Mouse (Mus musculus) lung, postnatal 25 days (tissue): ENCODE measurements at regions not wholly inside any gene's neighbourhood (a gene's known extent, or its start where the extent isn't known, plus 50 kb on each side); places are given as distances from the start of the nearest gene placed in this dataset.
"Not testable (repeated sequence)": the region's sequence is repeated elsewhere in the genome, so short reads cannot be mapped to it uniquely, and the experiment has no call there.

ENCODE experiments used
- DNase-seq: peaks from one replicate; pipeline ENCODE4 v3.0.0; 2022; ENCODE audit warnings: low spot score

GRCm38 (mm10) chr10:38704762-38705130 is 116.8 kb downstream of the Rfpl4b start:
- not testable (repeated sequence) for DNase-seq

- DNase-seq = peak; percentile 8
These were observed 117.4 kb downstream of the Rfpl4b start for GRCm38 (mm10) chr10:38703954-38704761.

GRCm38 (mm10) chr10:38677453-38677852 is 144.1 kb downstream of the Rfpl4b start:
- no peak for DNase-seq

GRCm38 (mm10) chr10:38668610-38669009 is 153.0 kb downstream of the Rfpl4b start:
- no peak for DNase-seq

DNA sequence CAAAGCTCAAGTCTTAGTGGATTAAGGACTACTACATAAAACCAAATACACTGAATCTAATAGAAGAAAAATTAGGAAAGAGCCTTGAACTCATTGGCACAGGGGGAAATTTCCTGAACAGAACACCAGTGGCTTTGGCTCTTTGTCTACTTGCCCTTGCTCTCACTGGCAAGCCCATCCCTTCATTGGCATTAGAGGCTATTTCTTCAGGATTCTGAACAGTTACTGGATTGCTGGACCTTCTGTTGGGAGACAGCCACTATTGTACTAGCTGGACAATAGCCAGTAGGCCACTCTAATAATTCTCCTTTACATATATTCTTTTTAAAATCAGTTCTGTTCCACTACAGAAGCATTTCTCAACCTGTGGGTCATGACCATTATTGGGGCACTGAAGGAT is 153.7 kb downstream of the Rfpl4b start:
- no peak for DNase-seq

- no peak for DNase-seq
These were observed 185.9 kb downstream of the Rfpl4b start for GRCm38 (mm10) chr10:38635695-38636094.

DNA sequence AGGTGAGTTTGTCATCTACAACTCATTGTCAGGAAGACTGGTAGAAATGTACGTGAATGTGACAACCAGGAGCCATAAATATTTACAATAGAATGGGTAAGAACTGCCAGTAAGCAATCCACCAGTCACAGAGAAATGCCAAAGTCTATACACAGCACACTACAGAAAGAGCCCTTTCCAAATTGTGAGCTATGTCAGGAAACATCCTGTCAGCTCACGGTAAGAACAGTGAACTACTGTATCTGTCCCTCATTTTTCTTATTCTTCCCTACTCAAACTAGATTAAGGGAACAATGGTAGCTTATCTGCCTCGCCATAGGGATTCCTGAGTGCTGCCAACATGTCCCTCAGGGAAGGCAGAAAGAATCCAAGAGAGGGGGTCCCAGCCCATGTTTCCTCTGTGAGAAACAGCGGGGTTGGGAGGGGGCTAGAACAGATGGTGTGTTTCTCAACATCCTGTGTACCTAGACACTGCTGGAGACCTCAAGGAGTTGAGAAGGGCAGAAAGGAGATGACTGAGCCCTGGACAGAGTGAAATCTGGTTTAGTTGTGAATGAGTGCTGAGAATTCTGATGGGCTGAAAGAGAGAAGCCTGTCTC is 191.6 kb downstream of the Rfpl4b start:
- no peak for DNase-seq

GRCm38 (mm10) chr10:38623399-38623798 is 198.2 kb downstream of the Rfpl4b start:
- DNase-seq = no peak

GRCm38 (mm10) chr10:38609606-38610510 is 211.7 kb downstream of the Rfpl4b start:
- no peak for DNase-seq

GRCm38 (mm10) chr10:38586061-38586460 is 235.5 kb downstream of the Rfpl4b start:
- no peak for DNase-seq

DNA sequence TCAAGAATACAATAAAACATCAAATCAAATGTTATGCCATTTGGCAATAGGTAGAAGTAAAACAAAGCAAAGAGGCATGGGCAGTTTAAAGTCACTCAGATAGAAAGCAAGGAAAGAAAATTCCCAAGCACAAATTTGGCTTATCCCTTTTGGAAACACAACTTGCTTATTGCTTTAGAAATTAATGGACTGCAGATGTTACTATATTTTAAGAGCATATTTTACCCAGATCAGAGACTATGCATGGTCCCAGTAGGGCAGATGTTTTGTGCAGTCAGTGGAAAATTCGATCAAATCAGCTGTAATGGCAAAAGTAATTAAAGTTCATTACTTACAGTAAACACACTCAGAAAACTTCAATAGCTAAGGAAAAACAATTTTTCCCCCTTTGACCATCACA is 245.9 kb downstream of the Rfpl4b start:
- DNase-seq = no peak

GRCm38 (mm10) chr10:38573728-38574127 is 247.9 kb downstream of the Rfpl4b start:
- DNase-seq = no peak

DNA sequence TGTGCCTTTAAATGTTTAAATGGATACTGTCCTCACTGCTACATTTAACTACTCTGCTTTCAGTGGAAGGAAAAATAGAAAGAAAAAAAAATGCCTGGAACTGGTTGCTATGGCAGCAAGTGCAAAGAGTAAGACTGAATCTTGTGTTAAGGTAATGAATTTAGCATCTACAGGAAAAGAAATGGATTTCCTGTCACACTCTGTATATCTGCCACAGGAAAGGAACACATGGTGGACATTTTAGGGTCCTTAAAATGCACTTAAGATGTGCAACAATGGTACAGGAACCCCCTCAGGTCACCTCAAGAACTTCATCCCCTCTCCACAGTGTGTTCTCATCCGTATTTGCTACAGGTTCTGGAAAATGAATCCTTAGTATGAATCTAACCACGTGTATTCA is 248.4 kb downstream of the Rfpl4b start:
- no peak for DNase-seq

- DNase-seq = no peak
These were observed 254.3 kb downstream of the Rfpl4b start for GRCm38 (mm10) chr10:38567270-38567669.

DNA sequence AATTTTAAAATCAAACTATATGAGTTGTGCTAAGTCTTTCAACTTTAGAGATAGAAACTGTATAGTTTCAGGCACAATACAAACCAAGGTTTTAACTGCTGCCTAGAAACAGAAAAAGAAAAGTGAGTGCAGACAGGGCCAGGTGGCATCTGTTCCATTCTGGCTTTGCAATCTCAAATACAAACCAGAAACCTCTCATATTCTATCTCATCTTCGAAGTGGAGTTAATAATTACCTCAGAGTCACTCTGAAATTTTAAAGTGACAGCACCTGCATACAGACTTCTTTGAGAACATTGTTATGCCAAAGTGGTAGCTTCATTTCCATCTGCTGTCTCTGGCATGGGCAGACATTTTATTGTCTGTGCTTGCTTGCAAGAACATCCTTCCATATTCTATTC is 255.2 kb downstream of the Rfpl4b start:
- no peak for DNase-seq

- DNase-seq = no peak
These were observed 266.5 kb downstream of the Rfpl4b start for GRCm38 (mm10) chr10:38555040-38555439.

DNA sequence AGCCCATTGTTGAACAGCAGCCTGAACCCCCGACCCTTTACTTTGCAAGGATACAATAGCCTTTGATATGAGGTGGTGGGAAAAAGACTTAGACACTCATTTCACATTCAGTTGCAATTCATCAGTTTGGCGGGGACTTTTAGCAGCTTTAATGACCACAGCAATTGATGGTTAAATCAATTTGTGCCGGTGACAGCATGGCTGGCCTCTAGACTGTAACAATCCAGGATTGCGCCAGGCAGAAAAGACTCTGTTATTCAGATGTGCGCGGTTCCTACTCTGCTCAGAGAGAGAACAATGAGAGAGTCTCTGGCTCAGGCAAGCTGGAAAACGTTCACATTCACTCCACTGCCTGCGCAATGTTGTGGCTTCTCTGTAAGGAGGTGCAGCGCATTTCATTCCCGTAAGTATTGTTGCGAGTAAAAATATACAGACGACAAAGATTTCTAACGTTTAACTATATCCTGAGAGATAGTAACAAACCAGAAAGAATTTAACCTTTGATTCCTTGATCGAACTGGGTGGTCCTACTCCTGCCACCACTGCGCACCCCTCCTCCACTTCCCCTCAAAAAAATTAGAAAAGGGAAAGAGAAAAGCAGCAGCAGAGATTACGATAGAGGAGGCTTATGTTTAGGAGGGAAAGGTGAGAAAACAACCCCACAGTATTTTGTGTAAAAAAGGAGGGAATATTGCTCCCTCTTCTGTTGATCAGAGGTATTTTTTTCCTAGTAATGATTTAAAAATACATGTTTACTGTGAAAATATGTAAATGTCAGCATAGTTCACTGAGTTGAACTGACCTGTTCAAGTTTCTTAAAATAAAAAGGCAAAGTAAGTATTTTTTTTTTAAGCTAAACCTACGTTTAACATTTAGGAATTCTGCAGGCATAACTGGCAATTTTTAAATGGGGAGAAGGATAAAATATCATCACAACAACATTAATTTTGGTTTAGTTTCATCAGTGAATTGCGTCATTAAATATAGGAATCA is 267.6 kb downstream of the Rfpl4b start:
- peak; percentile 11 for DNase-seq

GRCm38 (mm10) chr10:38553326-38553687 is 268.3 kb downstream of the Rfpl4b start:
- DNase-seq = no peak

- DNase-seq = no peak
These were observed 269.1 kb downstream of the Rfpl4b start for GRCm38 (mm10) chr10:38552350-38553076.

DNA sequence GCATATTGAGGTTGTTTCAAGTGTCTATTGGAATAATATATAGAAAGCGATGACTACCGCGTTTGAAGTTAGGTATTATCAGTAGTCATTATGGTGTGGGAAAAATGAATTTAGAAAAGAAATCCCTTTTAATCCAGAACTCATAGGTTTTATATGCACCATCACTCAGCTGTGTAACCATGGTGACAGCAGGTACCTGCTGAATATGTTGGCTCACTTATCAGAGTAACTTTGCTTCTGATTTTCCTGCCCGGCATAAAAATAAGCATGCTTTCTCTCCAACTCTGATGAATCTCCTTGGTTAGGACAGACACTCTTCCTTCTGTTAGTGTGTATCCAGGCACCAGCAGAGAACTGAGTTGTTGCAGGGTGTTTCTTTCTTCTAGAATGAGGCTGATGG is 281.5 kb downstream of the Rfpl4b start:
- DNase-seq = no peak

DNA sequence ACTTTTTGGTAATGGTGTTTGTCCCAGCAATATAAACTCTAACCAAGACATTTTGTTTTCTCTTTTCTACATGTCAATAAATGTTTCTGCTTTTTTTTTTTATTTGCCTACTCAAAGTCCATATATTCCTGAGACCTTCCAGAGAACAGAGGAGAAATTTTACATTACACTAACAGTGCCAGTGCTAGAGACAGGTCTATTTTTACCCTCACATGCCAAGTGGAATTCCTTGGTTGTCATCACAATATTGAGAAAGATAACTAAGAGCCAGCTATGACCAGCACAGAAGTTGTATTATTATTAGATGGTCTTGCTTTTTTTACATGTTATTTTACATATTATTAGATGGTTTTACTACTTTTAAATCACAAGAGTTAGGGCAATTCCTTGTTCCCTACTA is 282.8 kb downstream of the Rfpl4b start:
- DNase-seq = no peak
